Mouse (Mus musculus): ENCODE results near the gene Adcy4.

Gene Adcy4

DNA sequence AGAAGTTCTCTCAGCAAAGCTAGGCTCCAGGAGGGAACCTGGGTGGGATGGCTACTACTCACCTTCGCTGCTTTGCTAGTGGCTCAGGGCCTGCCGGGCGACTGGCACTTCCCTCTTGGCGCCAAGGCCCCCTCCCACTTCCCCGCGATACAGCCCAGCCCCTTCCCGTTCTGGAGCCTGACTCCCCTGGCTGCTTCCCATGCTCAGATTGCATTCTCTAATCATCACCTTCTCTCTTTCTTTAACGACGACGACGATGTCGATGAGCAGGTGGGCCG is at the start of gene Adcy4:
Adcy4 (minus strand) TSS at position 138 of the 278 bp plus-strand sequence.
- DNase-seq (ENCODE audit: low read depth, low spot score): no peak

DNA sequence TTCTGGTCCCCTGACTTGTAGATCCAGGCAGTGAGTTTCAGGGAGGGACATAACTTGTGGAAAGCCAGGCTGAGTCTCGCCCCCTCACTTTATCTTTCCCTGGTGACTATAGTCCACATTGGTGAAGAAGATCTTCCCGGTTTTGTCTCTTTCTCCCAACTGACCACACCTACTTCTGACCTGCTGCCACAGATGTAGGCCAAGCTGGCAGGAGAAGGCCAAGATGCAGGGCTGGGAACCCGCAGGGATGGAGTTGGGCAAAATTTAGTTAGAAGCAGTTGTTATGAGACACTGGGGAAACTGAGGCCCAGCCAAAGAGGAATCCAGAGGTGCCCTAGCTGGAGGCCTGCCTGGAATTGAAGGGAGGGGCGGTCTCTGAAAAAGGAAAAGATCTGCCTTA is 49.2 kb upstream of the Adcy4 start:
- DNase-seq (ENCODE audit: low read depth, low spot score): no peak

DNA sequence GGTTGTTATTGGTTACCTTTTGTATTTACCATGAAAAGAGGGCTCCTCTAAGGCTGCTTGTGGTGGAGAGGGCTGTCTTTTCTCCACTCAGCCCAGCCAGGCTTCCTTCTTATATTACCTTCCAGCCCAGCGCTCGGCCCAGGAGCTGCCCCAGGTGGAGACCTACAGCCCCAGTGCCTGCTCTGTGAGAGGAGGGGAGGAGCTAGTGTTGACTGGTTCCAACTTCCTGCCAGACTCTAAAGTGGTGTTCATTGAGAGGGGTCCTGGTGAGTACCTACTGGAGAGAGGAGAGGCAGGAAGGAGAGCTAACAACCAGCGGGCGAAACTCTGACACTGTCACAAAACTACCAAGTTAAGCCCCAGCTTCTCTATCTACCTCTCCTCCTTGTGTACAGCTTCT is 46.4 kb upstream of the Adcy4 start:
- DNase-seq (ENCODE audit: low read depth, low spot score): no peak

DNA sequence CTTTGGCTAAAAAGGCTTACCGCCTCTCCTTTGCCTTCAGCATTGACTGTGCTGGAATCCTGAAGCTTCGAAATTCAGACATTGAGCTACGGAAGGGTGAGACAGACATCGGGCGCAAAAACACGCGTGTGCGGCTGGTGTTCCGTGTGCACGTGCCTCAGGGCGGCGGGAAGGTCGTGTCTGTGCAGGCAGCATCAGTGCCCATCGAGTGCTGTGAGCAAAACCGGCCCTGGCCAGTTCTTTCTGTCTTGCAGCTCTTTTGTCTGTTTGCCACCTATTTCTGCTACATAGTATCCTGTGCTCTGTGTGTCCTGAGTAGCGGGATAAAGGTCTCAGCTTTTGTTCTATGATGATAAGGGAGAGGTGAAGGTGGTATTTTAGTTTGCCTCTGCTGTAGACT is 46.0 kb upstream of the Adcy4 start:
- DNase-seq (ENCODE audit: low read depth, low spot score): no peak

DNA sequence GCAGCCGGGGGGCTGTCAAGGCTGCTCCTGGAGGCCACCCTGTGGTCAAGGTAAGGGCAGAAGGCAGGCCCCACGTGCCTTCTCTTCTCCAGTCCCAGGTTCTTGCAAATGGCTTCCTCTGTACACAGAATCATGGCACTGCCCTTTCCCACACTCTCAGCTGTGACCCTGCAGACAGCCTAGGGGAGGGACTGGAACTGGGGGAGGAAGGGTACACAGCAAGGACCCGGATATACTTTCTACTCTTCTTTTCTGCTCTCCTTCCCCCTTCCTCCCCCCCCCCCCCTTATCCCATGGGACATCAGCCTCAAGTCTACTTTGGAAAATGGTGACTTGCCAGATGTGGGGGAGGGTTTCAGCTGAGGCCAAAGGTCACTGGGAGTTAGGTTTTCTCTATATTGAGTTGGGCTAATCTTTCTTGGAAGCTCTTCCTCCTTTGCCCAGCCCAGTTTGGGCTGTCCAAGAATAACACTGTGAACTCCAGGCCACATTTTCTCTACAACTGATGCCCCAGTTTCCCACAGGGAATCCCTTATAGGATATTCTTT is 44.9 kb upstream of the Adcy4 start:
- DNase-seq (ENCODE audit: low read depth, low spot score): no peak

DNA sequence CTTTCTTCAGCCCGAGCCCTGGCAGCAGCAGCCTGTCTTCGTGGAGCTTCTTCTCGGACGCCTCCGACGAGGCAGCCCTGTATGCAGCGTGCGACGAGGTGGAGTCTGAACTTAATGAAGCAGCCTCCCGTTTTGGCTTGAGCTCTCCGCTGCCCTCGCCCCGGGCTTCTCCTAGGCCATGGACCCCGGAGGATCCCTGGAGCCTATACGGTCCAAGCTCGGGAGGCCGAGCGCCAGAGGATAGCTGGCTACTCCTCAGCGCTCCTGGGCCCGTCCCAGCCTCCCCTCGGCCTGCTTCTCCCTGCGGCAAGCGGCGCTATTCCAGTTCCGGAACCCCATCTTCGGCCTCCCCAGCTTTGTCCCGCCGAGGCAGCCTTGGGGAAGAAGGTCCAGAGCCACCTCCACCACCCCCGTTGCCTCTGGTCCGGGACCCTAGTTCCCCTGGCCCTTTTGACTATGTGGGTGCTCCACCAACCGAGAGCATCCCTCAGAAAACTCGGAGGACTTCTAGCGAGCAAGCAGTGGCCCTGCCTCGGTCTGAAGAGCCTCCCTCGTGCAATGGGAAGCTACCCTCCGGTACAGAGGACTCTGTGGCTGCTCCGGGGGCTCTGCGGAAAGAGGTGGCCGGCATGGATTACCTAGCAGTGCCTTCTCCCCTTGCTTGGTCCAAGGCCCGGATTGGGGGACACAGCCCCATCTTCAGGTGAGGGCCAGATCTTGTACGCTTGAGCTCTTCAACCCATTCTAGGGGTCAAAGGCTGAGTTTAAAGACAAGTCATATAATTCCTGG is 42.9 kb upstream of the Adcy4 start:
- no peak for DNase-seq (ENCODE audit: low read depth, low spot score)

DNA sequence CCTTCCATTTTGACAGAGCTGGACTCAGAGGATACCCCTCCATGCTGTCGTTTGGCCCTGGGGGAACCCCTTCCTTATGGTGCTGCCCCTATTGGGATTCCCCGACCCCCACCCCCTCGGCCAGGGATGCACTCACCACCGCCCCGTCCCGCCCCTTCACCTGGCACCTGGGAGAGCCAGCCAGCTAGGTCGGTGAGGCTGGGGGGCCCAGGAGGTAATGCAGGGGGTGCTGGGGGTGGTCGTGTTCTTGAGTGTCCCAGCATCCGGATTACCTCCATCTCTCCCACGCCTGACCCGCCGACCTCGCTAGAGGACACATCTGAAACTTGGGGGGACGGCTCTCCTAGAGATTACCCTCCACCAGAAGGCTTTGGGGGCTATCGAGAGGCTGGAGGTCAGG is 42.2 kb upstream of the Adcy4 start:
- no peak for DNase-seq (ENCODE audit: low read depth, low spot score)

DNA sequence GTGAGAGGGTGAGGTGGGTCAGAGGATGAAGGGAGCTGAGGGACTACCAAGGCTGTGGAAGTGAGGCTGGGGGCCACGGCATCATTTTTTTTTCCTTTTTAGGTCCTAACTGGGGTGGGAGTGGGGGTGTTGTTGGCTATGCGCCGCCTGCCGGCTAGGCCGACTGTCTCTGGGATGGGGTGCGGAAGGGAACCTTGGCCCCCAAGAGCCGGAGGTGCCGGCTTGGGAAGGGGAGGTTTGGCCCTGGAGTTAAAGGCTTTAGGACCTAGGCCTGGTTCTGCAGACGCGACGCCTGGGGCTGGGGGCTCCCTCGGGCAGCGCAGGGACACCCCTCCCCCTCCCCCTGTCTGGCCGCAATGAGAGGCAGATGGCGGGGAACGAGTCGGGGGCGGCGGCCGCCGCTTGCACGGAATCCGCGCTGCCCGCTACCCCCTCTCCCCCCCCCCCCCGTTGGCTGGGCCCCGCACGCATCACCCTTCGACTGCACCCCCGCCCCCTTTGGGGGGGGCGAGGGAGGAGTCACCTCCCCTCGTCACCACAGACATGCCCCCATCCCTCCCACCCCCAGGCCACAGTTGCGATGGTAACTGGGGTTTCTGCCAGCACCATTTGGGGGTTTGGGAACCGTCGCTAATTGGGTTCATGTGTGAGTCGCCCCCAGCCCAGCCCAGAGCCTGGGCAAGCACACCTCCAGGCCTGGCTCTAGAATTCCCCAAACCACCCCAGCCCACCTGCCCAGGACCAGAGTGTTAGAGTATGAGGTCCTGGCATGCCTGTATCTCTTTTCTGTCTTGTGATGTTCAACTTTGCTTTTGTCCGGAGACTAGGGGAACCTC is 41.5 kb upstream of the Adcy4 start:
- no peak for DNase-seq (ENCODE audit: low read depth, low spot score)

DNA sequence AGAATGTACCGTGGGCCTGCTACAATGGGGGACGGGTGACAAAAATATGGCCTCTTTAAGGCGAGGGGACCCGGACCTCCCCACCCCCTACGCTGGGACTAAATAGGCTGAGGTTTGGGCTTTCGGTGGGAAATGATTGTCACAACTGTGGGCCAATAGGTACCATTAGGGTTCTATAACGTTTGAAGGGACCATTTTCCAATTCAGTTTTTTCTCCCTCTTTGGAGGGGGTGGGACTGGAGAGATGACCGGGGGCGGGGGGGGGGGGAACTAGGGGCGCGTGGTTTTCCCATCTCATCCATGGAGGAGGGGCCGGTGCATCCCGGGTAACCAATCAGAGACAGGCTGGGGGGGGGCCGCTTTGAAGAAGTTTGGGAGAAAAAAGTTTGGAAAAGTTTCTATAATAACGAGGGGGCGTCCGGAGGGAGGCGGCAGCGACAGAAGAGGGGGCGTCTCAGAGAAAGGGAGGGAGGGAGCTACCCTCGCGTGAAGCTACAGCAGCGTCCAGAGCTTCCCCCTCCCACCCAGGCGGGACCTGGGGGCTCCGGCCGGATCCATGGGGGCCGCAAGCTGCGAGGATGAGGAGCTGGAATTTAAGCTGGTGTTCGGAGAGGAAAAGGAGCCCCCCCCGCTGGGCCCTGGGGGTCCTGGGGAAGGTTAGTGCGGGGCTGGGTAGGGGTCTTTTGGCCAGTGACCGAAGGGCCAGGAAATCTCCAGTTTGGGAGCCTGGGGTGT is 40.8 kb upstream of the Adcy4 start:
- DNase-seq (ENCODE audit: low read depth, low spot score): no peak

DNA sequence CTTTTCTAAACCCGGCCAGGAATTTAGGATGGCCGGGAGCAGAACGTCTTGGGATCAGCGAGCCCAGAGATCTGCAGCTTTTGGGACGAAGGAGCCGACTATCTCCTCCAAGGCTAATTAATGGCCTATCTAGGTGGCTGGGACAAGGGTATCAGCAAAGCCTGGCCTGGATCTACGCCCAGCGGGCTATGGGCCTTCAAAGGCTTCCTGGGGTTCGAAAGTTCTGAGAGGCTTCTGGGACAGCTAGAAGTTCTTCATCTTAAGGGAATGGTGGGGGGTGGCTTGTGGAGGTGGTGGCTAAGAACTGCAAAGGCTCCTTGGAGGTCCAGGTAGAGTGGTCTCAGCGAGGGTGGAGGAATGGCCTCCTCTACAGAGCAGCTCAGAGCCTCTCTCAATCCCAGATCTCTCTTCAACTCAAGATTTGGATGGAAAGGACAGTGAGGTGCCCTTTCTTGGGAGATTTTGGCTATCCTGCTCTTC is 40.1 kb upstream of the Adcy4 start:
- DNase-seq (ENCODE audit: low read depth, low spot score): no peak

DNA sequence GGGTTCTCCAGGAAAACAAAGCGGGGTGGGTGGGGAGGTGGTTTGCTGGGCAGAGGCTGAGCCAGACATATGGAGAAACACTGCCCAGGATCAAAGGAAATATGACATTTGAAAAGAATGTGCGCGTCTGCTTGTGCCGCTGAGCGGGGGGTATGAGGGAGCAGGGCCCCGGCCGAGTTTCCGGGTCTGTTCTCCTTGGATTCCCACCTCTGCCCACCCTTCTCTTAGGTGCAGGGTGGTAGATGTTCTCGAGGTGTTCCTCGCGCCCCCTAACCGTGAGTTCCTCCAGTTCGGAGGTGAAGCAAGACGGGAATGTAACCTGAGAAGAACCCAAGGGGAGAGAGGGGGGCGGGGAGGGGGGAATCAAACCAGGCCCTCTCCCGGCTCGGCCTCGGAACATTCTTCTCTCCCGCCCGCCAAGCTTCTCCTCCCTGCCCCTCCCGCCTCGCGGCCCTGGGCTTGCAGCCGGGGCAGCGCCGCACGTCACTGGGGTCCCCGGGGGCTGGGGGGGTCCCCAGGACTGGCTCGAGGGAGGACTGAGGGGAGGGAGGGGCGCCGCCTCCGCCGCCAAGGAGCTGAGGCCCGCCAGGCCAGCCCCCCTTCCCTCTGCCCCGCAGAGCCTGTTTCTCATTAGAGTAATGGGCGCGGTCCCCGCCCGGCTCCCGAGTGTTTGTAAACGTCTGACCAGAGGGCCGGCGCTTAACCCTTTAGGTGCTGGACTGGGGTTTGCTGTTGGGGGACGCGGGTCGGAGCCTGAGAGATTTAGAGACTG is 39.3 kb upstream of the Adcy4 start, which contains the start of gene Nfatc4:
Nfatc4 (plus strand) TSS at position 154 of the 772 bp plus-strand sequence.
- DNase-seq (ENCODE audit: low read depth, low spot score): no peak

DNA sequence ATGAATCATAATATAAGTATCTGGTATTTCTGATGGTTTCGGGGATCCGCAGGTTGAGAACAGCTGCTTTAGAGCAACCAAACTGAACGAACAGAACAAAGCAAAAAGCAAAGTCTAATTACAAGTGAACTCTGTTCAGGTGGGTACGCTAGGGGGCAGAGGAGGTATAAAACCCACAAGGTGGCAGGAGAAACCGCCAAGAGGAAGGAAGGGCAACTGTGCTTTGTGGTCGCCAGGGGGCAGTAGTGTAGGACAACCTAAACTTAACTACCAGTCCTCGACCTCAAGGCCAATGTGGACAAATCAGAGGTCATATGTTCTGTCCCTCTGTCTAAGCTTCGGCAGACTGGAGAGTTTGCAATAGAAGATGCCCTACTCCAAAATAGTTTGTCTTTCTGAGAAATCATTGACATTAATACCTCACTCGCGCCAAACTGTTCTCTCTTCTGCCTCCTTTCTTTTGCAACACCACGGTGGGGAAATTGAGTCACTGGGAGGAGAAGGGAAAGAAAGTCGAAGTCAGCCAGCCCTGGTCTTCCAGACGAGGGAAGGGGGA is 38.6 kb upstream of the Adcy4 start:
- DNase-seq (ENCODE audit: low read depth, low spot score): peak; percentile 81

DNA sequence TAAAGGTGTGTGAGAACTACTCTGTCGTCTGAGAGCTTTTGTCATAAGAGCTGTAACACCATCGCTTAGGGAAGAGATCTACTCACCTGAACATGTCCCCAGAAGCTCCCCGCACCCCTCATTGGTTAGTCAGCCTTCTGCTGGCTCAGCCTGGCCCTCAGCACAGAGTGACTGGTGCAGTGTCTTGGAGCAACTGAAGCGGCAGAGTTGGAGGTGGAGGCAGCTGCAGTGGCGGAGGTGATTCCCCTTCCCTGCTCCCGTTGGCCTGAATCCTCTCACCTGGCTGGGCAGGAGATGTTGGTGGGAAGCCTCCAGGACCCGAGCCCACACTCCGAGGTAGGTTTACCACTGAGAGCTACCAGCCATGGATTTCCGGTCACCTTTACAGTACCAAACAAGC is 36.7 kb upstream of the Adcy4 start:
- no peak for DNase-seq (ENCODE audit: low read depth, low spot score)

DNA sequence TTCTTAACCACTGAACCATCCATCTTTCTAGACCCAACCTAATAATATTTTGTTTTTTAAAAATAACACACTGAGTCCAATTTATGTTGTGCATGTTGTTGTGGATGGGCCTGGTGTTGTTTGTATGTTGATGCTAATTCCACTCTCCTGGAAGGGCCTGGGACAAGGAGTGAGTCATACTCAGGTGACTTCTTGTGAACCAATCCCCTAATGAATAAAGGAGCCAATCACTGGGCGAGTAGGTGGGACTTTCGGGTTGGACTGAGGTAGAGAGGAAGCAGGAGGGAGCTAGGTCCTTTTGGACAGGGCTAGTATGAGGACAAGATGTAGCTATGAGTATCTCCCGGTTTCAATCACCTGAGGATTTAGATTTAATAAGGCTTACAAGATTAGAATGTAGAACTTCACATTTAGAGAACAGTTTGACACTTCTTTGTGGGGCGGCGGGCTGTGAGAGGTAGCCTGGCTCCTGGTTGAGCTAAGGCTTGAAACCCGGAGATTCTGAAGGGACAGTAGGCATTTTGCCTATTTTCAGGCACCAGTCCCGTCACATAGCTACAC is 36.0 kb upstream of the Adcy4 start:
- DNase-seq (ENCODE audit: low read depth, low spot score): no peak

DNA sequence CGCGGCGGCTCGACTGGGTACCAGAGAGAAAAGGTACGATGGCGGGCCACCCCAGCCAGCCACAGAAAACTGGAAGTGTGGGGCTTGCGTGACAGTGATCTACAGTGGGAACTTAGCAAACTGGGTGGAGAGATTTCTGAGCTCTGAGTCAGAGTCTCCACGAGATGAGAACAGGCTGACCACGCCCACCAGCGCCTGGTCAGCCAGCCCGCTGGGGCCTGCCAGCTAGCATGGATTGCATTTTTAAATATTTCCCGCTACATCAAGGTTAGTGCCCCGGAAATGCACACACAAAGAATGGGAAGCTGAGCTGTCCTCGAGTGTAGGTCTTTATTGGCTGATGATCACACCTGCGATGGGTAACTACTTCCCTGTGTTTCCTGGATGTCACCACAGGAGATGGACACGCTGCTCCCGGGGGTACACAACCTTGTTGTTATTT is 31.4 kb upstream of the Adcy4 start:
- DNase-seq (ENCODE audit: low read depth, low spot score): no peak

DNA sequence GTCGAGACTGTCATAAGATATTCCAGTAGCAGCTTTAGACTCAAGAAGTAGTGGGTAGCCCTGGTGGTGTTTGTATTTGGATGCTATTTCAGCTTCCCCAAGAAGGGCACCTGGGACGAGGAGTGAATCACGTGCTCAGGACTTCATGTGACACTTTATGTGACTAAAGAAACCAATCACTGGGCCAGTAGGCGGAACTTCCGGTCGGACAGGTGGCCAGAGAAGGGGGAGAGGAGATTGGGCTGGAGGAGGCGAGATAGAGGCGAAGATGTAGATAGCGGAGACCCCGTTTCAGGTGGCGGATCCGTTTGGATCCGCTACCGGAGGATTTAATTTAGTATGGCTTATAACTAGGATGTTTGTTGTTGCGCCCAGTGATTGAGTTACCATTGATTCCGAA is 31.0 kb upstream of the Adcy4 start:
- no peak for DNase-seq (ENCODE audit: low read depth, low spot score)

DNA sequence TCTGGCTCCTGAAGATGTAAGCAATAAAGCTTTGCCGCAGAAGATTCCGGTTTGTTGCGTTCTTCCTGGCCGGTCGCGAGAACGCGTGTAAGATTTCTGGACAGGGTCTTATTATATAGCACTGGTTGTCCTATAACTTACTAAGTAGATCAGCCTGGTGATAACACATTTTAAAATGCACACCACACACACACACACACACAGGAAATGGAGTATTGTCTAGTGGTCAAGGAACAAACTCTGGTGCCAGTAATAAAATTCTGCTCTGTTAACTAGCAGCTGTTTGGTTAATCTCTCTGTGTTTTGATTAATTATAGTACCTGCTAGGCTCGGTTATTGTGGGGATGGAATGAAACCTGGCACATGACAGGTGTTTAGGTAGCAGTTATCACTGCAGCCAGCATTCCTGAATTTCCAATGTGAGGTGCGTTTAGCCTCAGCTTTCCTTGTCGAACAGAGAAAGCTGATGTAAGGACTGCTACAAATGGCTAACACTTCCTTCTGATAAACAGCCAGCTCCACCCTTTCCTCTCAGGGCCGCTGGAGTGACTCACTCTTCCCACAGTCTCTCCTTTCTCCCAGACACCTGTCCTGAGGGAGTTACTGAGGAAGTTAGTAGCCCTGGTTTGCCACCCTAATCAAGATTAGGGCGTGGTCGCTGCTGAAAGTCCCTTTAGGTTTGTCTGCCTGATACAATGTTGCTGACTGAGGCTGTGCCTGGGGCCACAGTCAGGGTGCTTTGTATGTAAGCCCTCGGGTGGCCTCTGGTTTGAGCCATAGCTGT is 11.7 kb upstream of the Adcy4 start:
- DNase-seq (ENCODE audit: low read depth, low spot score): no peak

DNA sequence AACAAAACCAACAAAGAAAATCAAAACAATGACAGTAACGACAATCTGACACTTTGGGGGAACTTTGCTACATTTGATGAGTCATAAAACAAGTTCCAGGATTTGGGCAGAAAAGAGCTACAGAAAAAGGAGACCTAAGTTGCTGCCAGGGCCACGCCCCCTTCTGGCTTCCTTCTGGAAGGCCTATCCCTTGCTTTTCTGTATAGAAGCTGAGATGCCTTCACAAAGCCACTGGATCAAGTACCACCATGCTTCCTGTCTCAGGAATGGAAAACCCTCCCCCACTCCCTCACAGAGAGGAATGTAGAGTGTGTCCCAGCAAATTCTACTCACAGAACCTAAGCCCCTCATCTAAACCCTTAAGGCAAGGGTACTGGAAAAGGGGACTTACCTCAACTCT is 10.1 kb upstream of the Adcy4 start:
- no peak for DNase-seq (ENCODE audit: low read depth, low spot score)

DNA sequence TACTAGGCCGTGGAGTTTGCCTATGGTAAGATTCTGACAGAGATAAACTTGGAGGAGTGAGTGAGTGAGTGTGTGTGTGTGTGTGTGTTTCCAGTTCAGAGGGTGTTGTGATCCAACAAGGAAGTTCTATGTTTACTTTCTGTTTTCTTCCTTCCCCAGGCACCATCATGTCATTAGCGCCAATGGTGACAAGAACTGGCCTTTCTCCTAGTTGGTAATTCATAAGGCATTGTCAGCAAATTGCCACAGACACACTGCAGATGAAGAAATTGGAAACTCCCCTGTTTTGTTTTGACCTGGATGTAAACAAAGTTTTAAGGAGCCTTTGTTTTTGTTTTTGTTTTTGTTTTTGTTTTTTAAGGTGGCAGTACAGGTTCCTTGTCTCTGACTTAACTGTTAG is 9.6 kb upstream of the Adcy4 start:
- no peak for DNase-seq (ENCODE audit: low read depth, low spot score)

Data from CD4-positive helper T cell, adult 2 months (primary cell).